8 mouse cellular contexts compared by ENCODE assay signal in the genomic region with DNA sequence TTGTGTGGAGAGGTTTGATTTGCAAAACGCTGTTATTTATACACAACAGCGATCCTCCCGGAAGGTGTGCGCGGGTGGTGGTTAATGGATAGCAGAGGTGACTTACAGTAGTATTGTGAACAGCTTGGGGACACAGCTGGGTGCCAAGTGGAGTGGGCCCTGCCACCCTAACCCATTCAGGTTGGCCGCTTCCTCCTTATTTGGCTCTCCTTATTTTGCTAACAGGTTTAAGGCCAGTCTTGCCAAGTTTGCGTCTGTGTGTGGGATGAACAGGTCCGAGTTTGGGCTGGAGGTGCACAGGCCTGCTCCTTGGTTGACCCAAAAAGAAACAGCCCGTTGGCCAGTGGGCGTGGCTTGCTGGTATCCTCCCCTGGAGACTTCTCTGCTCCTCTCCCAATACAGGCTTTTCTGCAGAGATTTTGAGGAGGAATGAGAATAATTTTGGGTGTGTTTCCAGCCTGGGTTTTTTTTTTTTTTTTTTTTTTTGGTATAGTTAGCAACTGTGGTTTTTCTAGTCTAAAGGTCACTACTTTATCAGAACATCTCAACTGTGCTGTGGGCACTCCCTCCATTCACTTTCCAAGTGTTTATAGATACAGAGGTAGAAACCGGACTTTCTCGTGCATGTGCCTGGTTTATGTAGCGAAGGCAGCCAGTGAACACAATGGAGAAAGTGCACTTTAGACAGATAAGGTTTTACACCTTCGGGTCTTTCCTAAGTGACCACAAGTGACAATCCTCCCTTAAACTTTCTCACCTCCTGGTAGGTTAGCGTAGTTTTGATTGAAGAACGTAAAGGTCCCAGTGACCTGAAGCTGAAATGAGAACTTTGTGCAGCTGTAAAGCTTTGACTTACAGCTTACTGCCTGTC. TPM values are rescaled to one million over a fixed set of nuclear protein-coding genes. Genes with fewer than 3 reads are reported as not detected.
DNase-seq lines count a peak whose midpoint lies in the region; ATAC-seq lines count a peak whose summit lies in the region.

No protein-coding gene starts in this region.

- peaks cover 48% of the 10 kb centered on the region for H3K4me1 ChIP-seq in embryonic facial prominence, embryonic 13.5 days
- H3K4me1 ChIP-seq in heart, embryonic 16.5 days (ENCODE audit: control insufficient read depth, insufficient read depth, low read length), result peaks cover 40% of the 10 kb centered on the region

- peak overlapping the region; percentile 94; the same call in 1 of the 2 replicates for H3K27ac ChIP-seq in embryonic facial prominence, embryonic 13.5 days
- peak overlapping the region; percentile 94 for H3K27ac ChIP-seq in heart, embryonic 16.5 days (ENCODE audit: low read length)

- no peaks in the 10 kb centered on the region for H3K36me3 ChIP-seq in embryonic facial prominence, embryonic 13.5 days
- no peaks in the 10 kb centered on the region for H3K36me3 ChIP-seq in heart, embryonic 16.5 days (ENCODE audit: control insufficient read depth, insufficient read depth)

- no peak for ATAC-seq in embryonic facial prominence, embryonic 13.5 days (ENCODE audit: insufficient number of reproducible peaks, insufficient read depth, low FRiP score, low TSS enrichment, low read depth)
- no peak for ATAC-seq in heart, embryonic 16.5 days (replicated peaks; ENCODE audit: extremely low read depth, insufficient read depth, low FRiP score)

- peak overlapping the region; percentile 90 for H3K4me3 ChIP-seq in embryonic facial prominence, embryonic 13.5 days
- H3K4me3 ChIP-seq in heart, embryonic 16.5 days (ENCODE audit: low read length), result peak overlapping the region; percentile 98

- H3K27me3 ChIP-seq in embryonic facial prominence, embryonic 13.5 days, result no peaks in the 10 kb centered on the region
- no peaks in the 10 kb centered on the region for H3K27me3 ChIP-seq in heart, embryonic 16.5 days (ENCODE audit: control insufficient read depth, insufficient read depth, low read length)

- 12% methylated on average over 16 of the region's 16 CpGs for WGBS in embryonic facial prominence, embryonic 13.5 days
- 8% methylated on average over 16 of the region's 16 CpGs for WGBS in heart, embryonic 16.5 days

- peak overlapping the region; percentile 78 for H3K4me2 ChIP-seq in embryonic facial prominence, embryonic 13.5 days
- H3K4me2 ChIP-seq in heart, embryonic 16.5 days (ENCODE audit: low read depth, low read length), result peak overlapping the region; percentile 94

- peak overlapping the region; percentile 97 for H3K9ac ChIP-seq in embryonic facial prominence, embryonic 13.5 days
- peak overlapping the region; percentile 98 for H3K9ac ChIP-seq in heart, embryonic 16.5 days (ENCODE audit: low read length)

- peak; percentile 48 for DNase-seq in CD4-positive, CD25-positive, alpha-beta regulatory T cell, adult 2 months (ENCODE audit: low read depth, low spot score)
- peak; percentile 74 for DNase-seq in adrenal gland, postnatal 10 days
- DNase-seq in kidney, postnatal 10 days, result peak; percentile 72
- DNase-seq in lung, postnatal 4 days, result peak; percentile 56 to 61
- peak; percentile 50 for DNase-seq in retina, embryonic 14.5 days (ENCODE audit: low spot score)
- DNase-seq in yolk sac, embryonic 10.5 days (ENCODE audit: low spot score), result peak; percentile 49

- no peaks in the 10 kb centered on the region for H3K9me3 ChIP-seq in embryonic facial prominence, embryonic 13.5 days
- no peaks in the 10 kb centered on the region for H3K9me3 ChIP-seq in heart, embryonic 16.5 days (replicated peaks; ENCODE audit: control insufficient read depth, low read length)

RNA-seq across cellular contexts. Expression of gene Nck2, which starts 2.6 kb away (rescaled TPM):
- 10 to 100 TPM; 27.0 to 33.9 TPM for total RNA-seq in adrenal gland, postnatal 10 days (2021)
- polyA plus RNA-seq in embryonic facial prominence, embryonic 13.5 days (2015; fragmentation: Nextera tagmentation; extraction: Ambion mirVana), result 46.6 and 47.0 TPM in 2 replicates
- 27.6 and 31.2 TPM in 2 replicates for polyA plus RNA-seq in heart, embryonic 16.5 days (2015; fragmentation: Nextera tagmentation; extraction: Ambion mirVana)
